Mouse (Mus musculus) thymus, postnatal 36 days (tissue): ENCODE measurements around the gene Lsm2.
"Not testable (repeated sequence)": the region's sequence is repeated elsewhere in the genome, so short reads cannot be mapped to it uniquely, and the experiment has no call there.

Source experiments
- DNase-seq, 2 experiments: peaks; one replicate each; pipeline ENCODE4 v3.0.0; 2022; ENCODE audit warnings: mixed read lengths in 2 of 2

The Lsm2 gene

DNA sequence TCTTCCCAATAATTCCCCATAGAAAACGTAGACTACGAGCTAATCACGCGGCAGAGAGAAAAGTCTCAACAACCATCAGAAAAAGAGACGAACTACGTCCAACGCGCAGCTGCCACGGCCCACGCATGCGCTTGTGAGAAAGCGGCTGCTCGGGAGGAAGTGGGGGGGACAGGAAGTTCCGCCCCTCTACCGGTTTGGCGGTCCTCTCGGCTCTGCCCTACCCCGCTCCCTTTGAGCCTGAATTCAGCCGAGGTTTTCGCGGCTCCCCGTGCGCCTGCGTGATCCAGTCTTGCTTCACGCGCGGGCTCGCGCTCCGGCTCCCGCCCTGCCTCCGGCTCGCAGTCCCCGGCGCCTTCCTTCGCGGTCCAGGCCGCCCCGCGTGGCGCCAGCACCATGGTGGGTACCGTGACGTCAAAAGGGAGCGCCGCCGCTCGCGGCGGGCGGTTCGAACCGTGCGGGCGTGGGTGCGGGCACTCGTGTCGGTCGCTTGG is at the start of gene Lsm2:
Lsm2 (plus strand) TSS at position 173 of the 491 bp plus-strand sequence.
- DNase-seq, result peak; percentile 91 to 93

GRCm38 (mm10) chr17:34932287-34932686 is 49.4 kb upstream of the Lsm2 start:
- no peak for DNase-seq

DNA sequence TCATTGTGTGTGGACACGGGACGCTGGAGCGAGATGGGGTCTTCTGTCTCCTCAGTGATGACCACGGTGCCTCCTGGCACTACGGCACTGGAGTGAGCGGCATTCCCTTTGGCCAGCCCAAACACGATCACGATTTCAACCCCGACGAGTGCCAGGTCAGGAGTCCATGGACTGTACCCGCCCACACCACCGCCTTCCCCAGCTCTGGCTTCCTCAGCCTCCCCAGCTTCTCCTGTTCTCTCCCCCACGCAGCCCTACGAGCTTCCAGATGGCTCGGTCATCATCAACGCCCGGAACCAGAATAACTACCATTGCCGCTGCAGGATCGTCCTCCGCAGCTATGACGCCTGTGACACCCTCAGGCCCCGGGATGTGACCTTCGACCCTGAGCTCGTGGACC is 47.6 kb upstream of the Lsm2 start:
- DNase-seq, result no peak

GRCm38 (mm10) chr17:34934830-34935229 is 46.8 kb upstream of the Lsm2 start:
- DNase-seq, result no peak

GRCm38 (mm10) chr17:34937960-34938505 is 43.6 kb upstream of the Lsm2 start:
- no peak for DNase-seq

- DNase-seq, result no peak
Measured at GRCm38 (mm10) chr17:34941344-34942041, 40.2 kb upstream of the Lsm2 start.

GRCm38 (mm10) chr17:34943128-34943815 is 38.4 kb upstream of the Lsm2 start:
- DNase-seq, result no peak

DNA sequence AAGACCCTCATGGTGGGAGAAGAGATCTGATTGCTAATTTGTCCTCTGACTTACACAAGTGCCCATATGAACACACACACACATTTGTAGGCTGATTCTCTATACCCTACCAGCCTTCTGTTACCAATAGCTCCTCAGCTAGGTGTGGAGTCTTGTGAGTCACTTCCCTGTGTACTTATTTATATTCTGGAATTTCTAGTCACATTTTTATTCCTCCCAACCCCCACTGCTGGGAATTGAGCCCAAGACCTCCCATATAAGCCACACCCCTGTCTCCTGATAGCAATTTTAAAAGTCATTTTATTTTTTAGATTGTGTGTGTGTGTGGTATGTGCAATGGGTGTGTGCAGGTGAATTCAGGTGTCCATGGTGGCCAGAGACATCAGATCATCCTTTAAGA is 37.3 kb upstream of the Lsm2 start:
- DNase-seq, result no peak

DNA sequence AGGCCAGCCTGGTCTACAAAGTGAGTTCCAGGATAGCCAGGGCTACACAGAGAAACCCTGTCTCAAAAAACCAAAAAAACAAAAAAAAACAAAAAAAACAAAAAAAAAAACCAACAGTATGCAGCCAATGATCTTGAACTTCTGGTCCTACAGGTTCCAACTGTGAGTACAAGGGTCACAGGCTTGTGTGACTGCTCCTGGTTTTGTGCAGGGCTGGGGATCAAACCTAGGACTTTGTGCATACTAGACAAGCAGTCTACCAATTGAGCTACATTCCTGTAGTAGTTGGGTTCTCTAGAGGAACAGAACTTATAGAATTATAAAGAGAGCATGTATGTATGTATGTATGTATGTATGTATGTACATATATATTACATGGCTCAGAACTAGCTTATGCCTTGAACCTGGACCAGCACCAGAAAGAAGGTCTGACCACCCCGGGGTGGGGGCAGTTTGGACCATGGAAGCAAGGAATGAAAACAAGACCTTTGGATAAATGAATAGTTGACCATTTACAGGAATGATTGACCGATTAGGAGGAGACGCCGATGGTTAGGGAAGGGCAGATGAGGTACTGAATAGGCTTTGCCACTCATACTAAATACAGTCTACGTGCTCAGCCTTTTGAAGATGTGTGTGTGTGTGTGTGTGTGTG is 35.0 kb upstream of the Lsm2 start:
- no peak for DNase-seq

GRCm38 (mm10) chr17:34947606-34948005 is 34.1 kb upstream of the Lsm2 start:
- no peak for DNase-seq

DNA sequence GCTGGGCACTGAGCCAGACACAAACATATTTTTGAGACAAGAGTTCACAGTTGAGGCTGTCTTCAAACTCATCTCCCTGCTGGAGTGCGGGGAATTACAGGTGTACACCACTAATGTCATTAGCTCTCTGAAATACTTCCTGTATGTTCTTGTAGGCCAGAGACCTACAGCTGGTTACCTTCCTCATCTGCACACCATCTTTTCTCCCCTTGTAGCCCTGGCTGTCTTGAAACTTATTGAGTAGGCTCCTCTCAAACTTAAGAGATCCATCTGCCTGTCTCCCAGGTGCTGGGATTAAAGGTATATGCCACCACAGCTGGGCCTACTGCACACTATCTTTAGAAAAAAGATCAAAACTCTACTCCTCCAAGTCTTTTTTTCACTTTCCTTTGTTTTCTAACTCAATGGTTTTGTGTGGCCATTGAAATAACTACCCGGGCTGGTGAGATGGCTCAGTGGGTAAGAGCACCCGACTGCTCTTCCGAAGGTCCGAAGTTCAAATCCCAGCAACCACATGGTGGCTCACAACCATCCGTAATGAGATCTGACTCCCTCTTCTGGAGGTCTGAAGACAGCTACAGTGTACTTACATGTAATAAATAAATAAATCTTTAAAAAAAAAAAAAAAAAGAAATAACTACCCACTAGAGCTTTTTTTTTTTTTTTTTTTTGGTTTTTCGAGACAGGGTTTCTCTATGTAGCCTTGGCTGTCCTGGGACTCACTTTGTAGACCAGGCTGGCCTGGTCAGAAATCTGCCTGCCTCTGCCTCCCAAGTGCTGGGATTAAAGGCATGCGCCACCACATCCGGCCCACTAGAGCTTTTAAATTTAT is 32.7 kb upstream of the Lsm2 start:
- not testable (repeated sequence) for DNase-seq

DNA sequence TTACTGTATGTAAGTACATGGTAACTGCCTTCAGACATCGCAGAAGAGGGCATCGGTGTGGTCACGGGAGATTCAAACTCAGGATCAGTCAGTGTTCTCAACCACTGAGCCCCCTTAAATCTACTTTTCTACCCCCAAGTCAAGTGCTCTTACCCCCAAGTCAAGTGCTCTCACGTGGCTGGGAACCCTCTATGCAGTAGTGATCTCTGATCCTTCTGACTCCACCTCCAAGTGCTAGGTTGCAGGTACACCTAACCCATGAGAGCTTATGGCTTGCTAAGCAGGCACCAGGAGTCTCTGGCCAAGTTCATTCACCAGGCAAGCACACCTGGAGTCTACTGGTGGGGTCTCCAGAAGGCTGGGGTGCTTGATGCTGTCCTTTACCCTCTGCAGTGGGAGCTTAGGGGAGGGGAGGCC is 32.1 kb upstream of the Lsm2 start:
- no peak for DNase-seq

DNA sequence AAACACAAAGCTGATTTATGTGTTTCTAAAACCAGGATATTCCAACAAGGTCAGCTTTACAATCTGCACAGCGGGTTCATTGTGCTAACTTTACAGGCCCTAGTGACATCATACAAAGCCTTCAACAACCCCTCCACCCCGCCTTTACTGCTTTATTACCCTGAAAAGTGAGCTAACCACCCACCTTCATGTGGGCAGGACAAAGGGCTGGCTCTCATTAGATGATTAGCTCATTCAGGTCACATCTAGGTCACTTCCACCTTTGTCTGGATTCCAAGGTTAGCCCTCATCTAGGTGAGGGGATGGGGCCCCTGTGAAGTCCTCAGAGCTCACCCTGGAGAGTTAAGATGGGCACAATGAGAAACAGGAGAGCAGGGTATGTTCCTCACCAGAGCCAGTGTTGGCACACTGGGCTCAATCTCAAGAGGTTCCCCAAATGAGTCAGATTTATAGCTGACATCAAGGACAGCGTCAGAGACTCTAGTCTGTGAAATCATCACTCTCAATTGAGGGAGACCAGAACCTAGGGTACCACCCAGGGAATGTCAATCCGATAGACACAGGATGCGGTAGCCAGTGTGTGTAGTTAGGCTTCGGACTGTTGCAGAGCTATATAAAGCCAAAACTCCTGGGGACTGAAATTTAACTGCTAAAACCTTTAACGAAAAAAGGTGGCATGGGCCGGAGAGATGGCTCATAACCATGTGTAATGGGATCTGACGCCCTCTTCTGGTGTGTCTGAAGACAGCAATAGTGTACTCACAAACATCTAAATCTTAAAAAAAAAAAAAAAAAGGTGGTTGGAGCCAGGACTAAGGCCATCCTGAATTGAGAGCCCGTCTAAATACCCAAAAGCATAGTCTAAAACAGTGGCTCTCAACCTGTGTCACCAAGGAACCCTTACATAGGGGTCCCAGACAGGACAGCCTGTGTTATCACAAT is 30.9 kb upstream of the Lsm2 start:
- no peak for DNase-seq

DNA sequence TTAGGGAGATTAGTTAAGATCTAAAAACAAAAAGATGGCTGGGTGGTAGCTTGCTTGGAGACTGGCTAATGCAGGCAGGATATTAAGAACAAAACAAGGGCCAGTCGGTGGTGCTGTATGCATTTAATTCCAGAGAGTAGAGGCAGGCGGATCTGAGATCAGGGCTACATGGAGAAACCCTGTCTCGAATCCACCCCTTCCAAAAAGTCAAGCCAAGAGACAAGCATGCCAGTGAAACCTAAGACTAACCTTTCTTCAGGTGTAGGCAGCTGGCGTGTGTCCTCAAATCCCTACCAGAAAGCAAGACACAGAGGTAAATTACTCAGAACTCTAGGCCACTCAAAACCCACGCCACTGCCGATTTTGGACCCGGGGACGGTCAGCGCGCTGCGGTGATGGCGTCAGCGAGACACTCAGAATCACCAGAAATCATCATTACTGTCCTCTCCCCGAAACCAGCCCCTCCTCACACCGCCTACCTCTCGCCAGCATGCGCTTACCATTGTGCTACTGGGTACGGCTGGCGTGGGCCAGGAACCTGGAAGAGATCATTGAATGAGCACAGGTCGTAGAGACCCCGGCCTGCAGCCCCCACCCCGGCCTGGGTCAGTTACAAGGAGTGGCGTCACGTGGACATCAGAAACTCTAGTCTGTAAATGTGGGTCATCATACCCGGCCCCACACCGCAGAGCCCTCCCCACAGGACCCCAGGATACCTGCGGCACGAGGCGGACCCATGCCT is 29.9 kb upstream of the Lsm2 start:
- peak in 1 of 2 experiments; percentile 74 for DNase-seq

GRCm38 (mm10) chr17:34952378-34953040 is 29.2 kb upstream of the Lsm2 start:
- peak in 1 of 2 experiments; percentile 79 for DNase-seq

GRCm38 (mm10) chr17:34953258-34953657 is 28.4 kb upstream of the Lsm2 start:
- DNase-seq, result no peak

DNA sequence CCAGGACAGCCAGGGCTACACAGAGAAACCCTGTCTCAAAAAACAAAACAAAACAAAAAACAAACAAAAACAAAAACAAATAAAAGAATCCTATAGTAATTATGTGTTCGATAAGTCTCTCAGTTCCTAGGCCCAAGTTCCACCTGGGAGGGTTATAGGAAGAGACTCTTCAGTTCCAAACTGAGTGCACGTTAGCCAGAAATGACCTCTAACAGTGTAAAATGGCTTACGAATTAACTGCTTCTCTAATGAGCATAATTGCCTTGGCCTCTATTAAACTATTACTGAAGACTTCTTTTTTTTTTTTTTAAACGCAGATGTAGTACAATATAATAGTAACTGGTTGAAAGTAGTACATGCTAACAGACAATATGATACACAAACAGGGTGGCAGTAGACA is 27.8 kb upstream of the Lsm2 start:
- DNase-seq, result no peak

DNA sequence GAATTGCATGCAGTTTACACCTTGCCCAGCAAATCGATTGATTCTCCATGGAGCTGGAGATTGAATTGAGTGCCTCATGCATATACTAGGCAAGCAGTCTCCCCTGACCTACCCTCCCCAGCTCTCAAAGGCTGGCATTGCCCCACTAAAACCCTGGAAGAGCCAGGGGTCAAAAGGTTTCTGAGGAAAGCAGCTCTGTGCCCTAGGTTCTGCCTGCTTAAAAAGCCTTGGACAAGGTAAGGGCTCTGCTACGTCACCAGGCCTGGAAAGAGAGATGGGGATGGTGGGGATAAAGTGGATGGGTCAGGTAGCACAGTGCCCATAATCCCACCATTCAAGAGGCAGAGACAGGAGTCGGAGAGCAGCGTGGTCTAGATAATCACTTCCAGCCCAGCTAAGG is 26.8 kb upstream of the Lsm2 start:
- DNase-seq, result no peak

DNA sequence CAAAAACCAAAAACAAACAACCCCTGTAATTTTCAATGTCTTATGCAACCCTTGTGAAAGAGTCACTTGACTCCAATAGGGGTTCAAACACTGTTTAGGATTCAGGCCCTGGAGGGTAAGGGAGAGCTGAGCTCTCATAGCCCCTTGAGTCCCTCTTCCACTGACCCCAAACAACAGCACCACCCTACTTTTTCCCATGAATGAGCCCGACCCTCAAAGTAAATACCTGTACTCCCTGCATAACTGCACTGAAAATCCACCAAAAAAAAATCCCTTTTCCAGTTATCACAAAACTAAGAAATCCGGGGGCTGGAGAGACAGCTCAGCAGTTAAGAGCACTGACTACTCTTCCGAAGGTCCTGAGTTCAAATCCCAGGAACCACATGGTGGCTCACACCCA is 25.8 kb upstream of the Lsm2 start:
- DNase-seq, result no peak

DNA sequence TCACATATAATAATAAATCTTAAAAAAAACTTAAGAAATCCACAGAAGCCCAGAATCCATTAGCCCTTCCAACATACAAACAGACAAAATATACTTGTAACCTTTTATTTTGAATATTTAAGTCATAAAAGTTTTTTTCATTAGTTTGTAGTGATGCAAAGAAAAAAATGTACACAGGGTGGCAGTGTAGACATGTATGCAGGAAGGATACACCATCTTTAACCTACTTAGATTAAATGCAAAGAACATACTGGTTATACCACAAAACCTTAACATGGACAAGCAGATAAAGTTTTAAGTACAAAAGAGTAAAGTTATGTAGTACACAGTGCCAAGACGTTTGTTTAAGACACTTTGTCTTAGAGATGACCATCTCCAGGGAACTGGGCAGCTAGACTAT is 25.3 kb upstream of the Lsm2 start:
- no peak for DNase-seq
